Mouse (Mus musculus) gastrocnemius, postnatal 36 days (tissue): ENCODE measurements around the gene Dcun1d3. TPM values are rescaled to one million over a fixed set of nuclear protein-coding genes. Genes with fewer than 3 reads are reported as not detected.

Source experiments
- DNase-seq, 2 experiments: peaks; one replicate each; pipeline ENCODE4 v3.0.0; 2022
- intact Hi-C: fragments of 180-260 bp; cut with DNase I; formaldehyde crosslinking; loops from one replicate; pipeline ENCODE4 v1.15.1; 2025
- total RNA-seq, 2 experiments: library from RNA; stranded (reverse); gene quantifications; 2 replicates each; pipeline ENCODE4 v1.2.3; 2021

Gene Dcun1d3
- total RNA-seq, 2 experiments from 2014 or later, result 12.3 to 16.2 TPM

DNA sequence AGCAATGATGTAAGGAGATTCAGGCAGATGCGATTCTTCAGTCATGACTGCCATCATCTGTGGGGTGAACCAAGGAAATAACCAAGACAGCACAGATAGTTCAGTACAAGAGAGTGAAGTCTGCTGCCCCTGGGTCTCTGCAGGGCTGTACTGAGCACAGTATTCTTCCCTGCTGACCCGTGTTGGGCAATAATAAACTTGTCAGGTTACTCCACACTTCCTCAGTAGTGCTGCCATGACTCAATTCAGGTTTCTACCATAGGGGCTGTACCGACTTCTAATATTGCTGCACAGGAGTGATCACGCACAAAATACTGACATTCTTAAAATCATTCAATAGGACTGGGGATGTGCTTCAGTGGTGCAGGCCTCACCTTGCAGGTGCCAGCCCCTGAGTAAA lies 16.9 kb downstream of the Dcun1d3 start:
- intact Hi-C loops, result no loop called here

DNA sequence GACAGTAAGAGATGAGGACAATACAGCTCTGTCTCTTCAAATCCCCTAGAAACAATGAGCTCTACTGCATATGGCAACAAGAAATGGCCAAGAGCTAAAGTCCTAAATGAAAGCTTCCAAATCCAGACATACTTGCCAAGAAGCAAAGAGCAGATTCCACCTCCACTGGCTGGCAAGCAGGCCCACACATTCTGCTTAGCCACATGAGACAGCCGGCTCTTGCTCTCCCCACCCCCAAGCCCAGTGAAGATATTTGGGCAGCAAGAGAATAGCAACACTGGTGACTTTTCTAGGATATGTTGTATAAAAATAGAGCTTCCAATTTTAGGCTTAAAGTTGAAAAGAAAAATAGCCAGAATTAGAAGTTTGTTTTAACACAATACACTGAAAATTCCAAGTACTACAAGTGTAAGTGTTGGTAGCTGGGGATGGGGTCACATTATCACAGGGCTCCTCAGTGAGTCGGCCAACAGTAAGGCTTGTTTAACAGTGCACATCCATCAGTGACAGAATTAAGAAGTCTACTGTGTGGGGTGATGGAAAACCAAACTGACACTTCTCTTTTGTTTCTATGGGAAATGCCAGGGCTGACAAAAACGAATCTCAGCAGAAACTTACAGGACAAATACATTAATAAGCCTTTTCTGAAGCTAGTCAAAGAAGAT lies 20.2 kb downstream of the Dcun1d3 start:
- DNase-seq, result peak in 1 of 2 experiments; percentile 9
- intact Hi-C loops, result no loop called here

More for the DNA sequence above, 16.9 kb downstream of the Dcun1d3 start:
- DNase-seq, result no peak

DNA sequence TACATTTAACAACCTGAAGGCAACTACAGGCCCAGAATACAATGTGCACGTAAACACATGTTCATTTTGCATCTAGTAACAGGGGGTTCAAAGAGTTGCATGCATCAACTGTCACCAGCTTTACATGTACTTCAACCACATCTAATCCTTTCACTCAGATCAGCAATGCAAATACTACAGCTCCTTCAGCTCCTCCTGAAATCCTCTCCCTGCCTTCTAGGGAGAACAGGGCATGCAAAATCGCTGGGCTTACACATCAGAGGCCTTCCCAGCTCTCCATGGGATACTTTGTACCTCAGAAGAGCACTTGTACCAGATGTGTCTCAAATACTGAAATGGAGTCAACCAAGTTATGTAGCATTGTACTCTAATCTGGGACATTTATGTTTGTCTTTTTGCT lies 23.0 kb downstream of the Dcun1d3 start:
- intact Hi-C loops, result no loop called here
- no peak for DNase-seq

DNA sequence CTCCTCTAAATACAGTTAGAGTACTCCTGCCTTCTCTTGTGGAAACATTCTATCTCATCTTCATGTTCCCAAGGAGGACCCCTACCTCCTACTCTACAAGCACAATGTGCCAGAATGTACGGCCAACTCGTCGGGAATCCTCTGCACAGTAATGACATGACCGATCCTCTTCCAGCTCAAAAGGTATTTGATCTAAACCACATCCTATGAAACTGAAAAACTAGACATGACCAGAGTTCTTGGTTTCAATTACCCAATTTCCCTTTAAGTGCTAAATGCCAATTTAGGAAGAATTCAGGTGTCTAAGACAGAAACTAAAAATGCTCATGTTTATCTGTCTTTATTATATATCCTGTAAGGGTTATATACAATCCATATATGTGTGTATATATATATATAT lies 23.9 kb downstream of the Dcun1d3 start:
- intact Hi-C loops, result no loop called here
- DNase-seq, result no peak

DNA sequence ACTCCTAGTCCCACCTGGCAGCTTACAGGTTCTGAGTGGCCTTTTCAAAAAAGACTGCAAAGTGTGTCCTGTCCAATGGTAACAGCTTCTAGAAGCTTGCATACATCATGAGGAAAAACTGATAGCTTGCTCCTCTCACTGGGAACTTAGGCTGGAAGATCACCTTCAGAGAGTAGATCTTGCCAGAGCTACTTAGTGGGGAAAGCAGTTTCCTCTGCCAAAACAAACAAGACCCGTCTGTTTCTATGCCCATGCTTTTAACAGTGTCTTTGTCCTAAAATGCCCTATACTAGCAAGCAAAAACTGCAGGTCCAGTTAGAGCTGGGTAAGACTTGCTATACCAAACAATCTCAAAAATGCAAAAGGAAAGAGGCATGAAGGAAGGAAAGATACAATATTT lies 30.0 kb downstream of the Dcun1d3 start:
- intact Hi-C loops, result no loop called here
- DNase-seq, result no peak

DNA sequence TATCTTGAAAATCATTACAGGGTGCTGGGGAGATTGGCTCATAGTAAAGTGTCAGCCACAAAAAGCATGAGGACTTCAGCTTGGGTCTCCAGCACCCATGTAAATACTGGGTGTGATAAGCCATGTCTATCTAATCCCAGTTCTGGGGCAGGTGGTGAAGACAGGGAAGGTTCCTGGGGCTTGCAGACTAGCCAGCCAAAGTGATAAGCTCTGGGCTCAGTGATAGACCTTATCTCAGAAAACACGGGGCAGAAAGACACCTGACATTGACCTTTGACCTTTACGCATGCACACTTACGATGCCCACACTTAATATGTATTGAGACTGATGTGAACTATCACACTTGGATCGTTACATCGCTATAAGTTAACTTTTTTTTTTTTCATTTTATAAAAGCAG lies 31.6 kb downstream of the Dcun1d3 start:
- DNase-seq, result no peak
- intact Hi-C loops, result no loop called here

DNA sequence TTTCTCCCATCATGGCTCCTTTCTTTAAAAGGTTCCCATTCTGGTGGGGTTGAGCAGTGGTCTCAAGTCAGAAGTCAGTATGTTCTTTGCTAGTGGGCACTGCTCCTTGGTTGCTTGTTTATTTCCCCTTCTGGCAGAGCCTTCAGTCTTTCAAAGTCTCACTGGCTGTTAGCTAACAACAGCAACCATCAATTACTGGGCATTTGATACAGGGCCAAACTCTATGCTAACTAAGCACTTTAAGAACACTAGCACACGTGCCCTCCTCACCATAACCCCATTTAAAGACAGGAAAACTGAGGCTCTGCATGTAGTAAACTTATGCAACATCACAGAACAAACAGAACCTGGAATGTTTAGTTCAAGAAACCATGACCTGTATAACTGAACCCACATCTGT lies 33.9 kb downstream of the Dcun1d3 start:
- no peak for DNase-seq
- intact Hi-C loops, result no loop called here

DNA sequence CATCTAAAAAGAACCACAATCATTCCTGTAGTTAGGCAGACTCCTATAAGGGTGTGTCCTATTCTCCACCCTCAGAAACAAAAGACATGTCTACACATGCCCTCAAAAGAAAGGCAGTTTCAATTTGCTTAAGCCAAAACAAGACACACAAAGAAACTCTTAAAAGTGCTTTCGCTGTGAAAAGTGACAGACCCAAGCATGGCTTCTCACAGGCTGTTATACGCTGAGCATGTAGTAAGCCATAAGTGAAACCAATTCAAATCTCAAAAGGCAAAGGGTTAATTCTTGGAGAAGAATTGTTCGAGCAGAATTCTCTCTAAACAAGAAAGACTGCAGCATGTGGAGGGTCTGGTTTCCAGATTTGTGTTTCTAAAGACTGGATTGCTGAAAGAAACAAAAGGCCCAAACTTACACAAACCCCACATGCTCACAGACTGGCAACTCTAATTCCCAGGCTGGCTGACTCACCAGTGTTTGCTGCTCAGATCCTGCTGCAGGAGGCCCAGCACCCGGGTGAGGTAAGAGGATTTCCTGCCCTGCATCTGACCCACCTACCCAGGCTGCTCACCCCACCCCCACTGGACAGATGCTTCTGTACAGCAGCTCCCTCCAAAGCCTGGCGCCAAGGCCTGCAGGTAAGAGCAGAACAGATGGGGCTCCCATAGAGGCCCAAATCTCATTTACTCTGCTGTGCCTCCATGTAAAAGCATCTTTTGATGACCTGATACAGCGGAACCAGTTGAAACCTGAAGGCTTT lies 34.6 kb downstream of the Dcun1d3 start:
- peak in 1 of 2 experiments; percentile 22 for DNase-seq
- intact Hi-C loops, result no loop called here

DNA sequence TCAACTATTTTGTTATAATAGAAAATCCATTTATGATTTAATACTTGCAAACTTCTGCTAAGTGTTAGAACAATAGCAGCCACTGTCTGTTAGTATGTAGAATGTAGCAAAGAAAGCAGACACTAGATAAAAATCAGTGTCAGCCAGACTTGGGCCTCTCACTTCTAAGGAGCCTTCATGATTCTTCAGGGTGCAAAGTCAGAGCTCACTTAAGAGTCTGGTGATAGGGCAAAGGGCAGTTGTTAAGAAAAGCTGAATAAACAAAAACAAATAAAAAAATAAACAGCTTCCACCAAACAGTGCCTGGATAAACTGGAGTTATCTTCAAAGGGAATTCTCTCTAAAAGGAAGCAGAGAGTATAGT lies 35.1 kb downstream of the Dcun1d3 start:
- intact Hi-C loops, result no loop called here
- DNase-seq, result no peak

DNA sequence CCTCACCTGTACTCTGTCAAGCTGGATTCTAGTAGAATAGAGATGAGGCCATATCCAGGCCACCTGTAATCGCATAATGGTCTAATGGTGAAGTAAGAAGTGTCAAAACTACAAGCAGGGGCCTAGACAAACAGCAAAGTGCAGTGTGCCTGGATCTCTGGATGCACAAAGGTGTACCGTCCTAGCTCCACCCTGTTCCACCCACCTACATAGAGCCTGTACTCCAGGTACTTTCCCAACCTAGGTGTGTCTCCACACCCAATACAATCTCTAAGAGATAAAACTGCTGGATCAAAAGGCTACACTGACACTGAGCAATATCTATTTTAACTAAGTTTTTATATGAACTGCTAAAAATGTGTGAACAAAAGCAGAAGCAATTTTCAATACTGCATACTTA lies 35.5 kb downstream of the Dcun1d3 start:
- intact Hi-C loops, result no loop called here
- DNase-seq, result no peak

DNA sequence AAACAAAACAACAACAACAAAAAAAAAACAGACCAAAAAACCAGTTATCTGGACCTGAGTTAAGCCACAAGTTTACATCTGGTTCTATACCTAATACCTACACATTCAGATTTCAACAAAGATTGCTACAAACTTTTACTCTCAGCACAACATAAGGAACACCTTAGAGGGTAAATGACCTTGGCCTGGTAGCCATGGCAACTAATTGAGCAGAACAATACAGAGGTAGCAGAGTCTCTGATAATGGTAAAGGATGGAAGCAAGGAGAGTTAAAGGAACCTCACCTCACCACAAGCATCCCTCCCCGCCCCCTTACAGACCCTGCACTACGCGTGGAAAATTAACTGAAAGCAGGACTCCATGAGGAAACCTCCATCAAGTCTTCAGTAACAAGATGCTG lies 36.0 kb downstream of the Dcun1d3 start:
- no peak for DNase-seq
- intact Hi-C loops, result no loop called here

DNA sequence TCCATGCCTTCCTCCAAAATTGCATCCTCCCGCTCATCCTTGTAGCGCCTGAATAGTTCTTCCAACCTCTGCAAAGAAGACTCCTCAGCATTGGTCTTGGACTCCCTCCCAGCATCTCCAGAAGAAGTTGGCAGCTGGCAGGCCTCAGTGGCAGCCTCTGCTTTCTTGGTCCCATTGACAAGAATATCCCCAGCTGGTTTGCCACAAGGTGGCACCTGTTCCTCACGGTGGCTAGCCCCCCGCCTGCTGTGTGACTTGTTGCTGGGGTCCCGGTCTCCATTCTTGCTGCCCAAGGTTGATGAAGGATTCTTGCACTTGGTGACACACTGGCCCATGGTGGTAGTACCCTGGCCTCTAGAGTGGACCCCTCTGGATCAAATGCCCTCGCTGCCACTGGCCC lies 36.6 kb downstream of the Dcun1d3 start:
- intact Hi-C loops, result no loop called here
- no peak for DNase-seq

DNA sequence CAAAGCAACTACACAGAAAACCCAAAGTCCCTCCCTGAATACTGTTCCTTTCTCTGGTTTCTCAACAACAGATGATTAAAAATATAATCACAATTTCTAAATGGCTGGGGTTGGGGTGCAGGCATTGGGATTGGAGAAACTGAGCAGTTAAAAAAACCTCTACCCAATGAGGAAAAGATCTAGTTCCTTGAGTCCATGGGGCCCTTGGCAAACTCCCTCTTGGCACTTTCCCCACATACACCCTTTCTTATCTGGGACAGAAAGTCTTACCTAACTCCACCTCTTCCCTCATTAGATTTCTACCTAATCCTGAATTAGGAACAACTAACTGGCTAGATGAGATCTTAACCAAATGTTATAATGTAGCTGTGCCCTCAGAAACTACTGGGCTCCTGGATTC lies 41.1 kb downstream of the Dcun1d3 start:
- no peak for DNase-seq
- intact Hi-C loops, result no loop called here

DNA sequence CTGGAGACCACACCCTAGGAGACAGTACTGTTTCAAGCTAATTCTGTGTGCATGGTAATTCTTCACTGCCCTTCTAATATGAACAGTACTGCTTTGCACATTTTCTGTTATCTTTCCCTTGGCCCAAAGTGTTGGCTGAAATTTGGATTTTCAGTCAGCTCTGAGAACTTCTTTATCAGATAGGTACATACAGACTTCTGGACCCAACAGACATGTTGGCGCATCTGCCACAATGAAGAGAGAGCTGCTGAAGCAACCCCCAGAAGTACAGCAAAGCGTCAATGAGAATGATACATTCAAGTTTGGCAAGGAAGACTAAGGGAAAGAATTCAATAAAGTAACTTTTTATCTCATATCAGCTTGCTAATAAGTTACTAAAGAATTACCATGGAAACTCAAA lies 41.7 kb downstream of the Dcun1d3 start:
- intact Hi-C loops, result no loop called here
- no peak for DNase-seq

DNA sequence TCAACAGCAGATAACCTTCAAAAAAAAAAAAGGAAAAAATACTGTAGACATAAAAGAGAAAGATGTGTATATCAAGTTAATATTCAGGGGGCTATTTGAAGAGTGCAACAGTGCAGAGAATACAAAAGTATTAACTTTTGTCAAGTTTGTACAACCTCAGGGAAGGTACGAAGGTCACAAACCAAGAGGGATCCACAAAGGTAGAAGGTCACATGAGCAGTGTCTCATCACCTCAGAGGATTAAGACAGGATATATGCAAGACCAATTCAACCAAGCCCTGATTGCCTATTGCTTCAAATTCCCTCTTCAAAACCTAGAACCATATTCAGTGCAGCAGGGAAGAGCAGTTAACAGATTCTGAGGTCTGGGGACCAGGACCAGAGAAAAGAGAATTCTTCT lies 42.9 kb downstream of the Dcun1d3 start:
- DNase-seq, result no peak
- intact Hi-C loops, result no loop called here

DNA sequence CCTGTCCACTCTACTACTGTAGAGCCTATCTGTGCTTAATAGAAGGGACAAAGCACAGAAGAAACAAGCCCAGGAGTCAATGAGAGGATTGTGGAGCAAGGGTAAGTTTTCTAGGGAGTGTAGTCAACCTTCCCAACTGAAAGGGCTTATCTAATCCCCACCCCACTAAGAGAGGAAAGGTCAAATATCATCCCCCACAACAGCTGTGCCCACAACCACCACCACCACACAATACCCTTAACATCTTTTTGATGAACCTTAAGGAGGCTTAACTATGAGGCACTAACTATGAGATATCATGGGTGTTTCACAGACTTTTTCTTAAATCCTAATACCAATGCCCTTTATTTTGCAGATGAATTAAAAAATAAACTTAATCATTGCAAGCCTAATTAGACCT lies 43.6 kb downstream of the Dcun1d3 start:
- DNase-seq, result no peak
- intact Hi-C loops, result no loop called here

DNA sequence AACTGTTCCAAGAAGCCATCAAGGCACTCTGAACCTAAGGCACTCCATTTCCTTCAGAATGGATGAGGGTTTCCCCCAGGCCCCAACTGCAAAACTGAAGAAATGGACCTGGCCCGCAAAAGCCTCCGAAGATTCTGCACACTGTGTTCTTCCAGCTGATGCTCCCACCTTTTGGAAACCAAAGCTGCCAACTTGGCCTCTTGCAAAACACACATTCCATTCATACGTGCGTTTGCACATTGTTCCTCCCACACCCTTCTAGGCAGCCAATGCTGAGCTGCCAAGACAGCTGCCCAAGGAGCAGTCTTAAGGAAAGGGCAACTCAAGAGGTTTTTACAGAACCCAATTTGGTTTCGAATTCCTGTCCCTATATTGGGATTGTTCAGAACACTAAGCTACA lies 45.4 kb downstream of the Dcun1d3 start:
- intact Hi-C loops, result loop anchor here (2.0 kb wide), 1 partner anchor 354 kb away; no protein-coding TSS in a partner anchor
- peak; percentile 22 to 65 for DNase-seq

DNA sequence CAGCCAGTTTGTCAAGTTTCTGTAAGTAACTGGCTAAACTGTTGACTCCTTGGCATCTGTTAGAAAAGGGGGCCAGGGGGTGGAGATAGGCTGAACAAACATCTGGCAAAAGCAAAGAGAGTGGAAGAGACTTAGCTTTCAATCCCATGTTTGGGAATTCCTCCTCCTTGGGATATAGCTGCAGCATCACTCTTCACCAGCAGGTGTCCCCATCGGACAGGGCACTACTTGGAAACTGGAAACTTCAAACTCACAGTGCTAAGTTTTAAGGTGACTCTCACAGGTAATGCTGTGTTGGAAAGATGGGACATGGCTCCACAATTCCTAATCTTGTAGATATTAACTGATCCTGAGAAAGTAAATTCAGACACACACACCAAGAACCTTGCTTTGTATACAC lies 47.0 kb downstream of the Dcun1d3 start:
- peak; percentile 59 to 64 for DNase-seq
- intact Hi-C loops, result loop anchor here (5.0 to 10.0 kb wide), 2 partner anchors 208 to 246 kb away; partner anchors contain the start of gene Dnah3

DNA sequence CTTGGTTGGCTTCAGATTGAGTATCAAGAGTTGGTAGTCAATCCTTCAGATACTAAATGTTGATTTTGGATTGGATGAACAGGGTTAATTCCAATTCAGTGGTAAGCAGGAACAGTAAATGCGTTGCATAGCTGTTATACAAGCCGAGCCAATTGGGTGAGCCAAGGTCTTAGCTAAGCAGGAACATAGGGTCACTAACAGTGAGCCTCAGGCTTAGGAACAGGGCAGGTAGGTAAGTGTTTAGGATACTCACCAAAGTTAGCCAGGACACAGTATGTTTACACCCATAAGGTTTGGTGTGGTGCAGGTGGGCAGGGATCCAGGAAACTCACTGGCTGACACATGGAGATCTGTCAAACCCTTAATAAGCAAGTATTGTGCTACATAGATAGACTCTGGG lies 48.7 kb downstream of the Dcun1d3 start:
- no peak for DNase-seq
- intact Hi-C loops, result loop anchor here (5.0 to 10.0 kb wide), 2 partner anchors 210 to 247 kb away; partner anchors contain the start of gene Dnah3

DNA sequence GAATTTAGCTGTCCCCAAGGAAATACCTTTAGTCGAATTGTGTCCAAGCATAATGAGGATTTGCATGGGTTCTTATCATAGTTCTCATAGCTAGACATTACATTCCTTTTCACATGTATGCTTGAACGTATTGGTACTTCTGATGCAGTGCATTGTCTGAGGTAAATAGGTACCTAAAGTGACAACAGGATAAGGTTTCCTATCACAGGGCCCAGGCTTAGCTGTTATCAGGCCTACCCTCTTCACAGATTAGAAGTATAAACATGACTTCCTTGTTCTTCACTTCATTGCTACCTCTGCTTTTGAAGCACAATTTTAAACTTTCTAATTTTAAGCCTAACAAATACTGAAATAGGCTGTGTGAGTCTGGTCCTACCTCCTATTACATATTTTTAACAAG lies 50.6 kb downstream of the Dcun1d3 start:
- DNase-seq, result no peak
- intact Hi-C loops, result loop anchor here (5.0 to 10.0 kb wide), 2 partner anchors 212 to 249 kb away; partner anchors contain the start of gene Dnah3

DNA sequence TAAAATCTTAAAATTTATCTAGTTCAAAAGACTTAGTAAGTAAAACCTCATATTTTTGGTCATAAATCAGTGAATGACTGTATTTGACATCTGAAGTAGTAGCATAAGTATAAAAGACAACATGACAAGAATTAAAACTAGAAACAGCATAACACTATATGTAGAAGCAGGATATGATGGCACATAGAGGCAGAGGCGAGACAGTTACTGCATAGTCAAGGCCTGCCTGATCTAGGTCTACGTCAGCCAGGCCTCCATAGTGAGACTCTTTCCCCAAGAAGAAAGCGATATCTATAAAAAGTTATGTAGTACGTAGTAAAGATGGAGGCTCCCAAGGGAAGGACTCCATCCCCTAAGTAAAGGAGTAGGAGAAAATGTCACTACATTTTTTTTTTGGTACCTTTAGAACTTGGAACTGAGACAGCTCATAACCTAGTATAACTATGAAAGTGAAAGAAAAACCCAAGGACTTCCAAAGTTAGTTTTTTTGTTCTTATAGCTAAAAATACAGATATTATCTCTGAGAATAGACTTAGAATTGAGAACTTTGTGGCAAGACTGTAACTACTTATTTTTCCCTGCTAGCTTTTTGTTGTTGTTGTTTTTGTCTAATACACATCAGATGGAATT lies 54.2 kb downstream of the Dcun1d3 start:
- DNase-seq, result no peak
- intact Hi-C loops, result loop anchor here (10.0 kb wide), 1 partner anchor 253 kb away; the partner anchor contains the start of gene Dnah3
